Mouse (Mus musculus) brain, adult 10 weeks (tissue): ENCODE data around the gene Lmf1. TPM values are rescaled to one million over a fixed set of nuclear protein-coding genes. Genes with fewer than 3 reads are reported as not detected.

Source experiments
- polyA plus RNA-seq: library from polyadenylated mRNA; stranded (reverse); fragments of 350-450 nt; fragmentation: Illumina TruSeq; extraction: RNeasy Lipid Tissue Mini Kit (QIAGEN cat#74804); gene quantifications from one replicate; pipeline ENCODE4 v1.2.3, GENCODE M21; 2015; ENCODE audit warnings: low read depth, low replicate concordance

The Lmf1 gene
- polyA plus RNA-seq = 17.9 TPM

GRCm38 (mm10) chr17:25578920-25579319 lies at the start of gene Lmf1:
Gene Lmf1 (plus strand): TSS chr17:25579085.

DNA sequence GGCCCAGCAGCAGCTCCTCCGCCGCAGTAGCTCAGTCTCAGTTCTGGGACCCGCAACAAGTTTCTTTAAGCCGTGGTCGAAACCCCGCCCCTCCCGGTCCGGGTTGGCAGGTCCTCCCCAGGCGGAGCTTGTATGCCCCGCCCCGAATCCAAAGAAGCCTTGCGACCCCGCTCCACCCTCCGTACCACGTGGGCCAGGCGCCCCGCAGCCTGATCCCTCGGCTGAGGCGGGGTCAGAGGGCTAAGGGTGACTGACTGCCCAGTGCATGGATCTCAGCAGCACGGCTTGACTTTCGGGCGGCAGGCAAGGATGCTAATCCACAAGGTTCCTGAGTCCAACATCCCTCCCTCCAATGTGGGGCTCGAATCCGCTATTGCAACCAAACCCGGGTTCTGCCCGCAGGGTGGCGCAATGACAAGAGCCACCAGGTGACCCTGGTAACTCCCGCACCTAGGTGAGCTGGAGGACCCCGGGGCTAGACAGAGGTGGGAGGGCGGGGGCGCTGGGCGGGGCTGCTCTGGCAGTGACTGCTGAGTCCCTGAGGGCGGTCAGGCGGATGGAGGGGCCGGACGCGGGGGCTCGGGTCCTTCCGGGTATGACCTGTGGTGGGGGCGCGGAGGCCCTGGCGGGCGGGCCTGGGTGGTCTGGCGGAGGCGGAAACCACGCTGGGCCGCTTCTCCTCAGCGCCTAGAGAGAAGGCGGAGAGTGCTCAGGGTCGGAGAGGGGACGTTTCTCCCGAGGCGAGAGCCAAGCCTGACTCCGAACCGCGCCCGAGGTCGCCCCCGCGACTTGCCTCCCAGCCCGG lies 8.0 kb upstream of the Lmf1 start, which contains the start of gene Sox8:
TSS of gene Sox8 (minus strand) at position 39 of the 805 bp plus-strand sequence.

Other genes starting within 250 kb of the Lmf1 start
- not detected for gene Tpsab1, start 233.5 kb upstream of the Lmf1 start, polyA plus RNA-seq
- gene Tpsb2, start 212.8 kb upstream of the Lmf1 start, polyA plus RNA-seq = 0.45 TPM
- gene Tpsg1, start 209.8 kb upstream of the Lmf1 start, polyA plus RNA-seq = not detected
- 24.6 TPM for gene Cacna1h, start 145.3 kb upstream of the Lmf1 start, polyA plus RNA-seq
- 0.89 TPM for gene Tekt4, start 124.5 kb upstream of the Lmf1 start, polyA plus RNA-seq
- 0.22 TPM for gene Sstr5, start 81.8 kb upstream of the Lmf1 start, polyA plus RNA-seq
- gene Sox8, start 8.4 kb upstream of the Lmf1 start, polyA plus RNA-seq = 37.3 TPM
- gene Gng13, start 138.1 kb downstream of the Lmf1 start, polyA plus RNA-seq = 297 TPM
- 1.5 TPM for gene Chtf18, start 148.3 kb downstream of the Lmf1 start, polyA plus RNA-seq
- 78.9 TPM for gene Rpusd1, start 148.6 kb downstream of the Lmf1 start, polyA plus RNA-seq
- 0.33 TPM for gene Mslnl, start 157.0 kb downstream of the Lmf1 start, polyA plus RNA-seq
- 2.9 TPM for gene Msln, start 175.3 kb downstream of the Lmf1 start, polyA plus RNA-seq
- 32.3 TPM for gene Narfl, start 194.7 kb downstream of the Lmf1 start, polyA plus RNA-seq
- gene Haghl, start 206.6 kb downstream of the Lmf1 start, polyA plus RNA-seq = 139 TPM
- gene Ccdc78, start 207.5 kb downstream of the Lmf1 start, polyA plus RNA-seq = 0.62 TPM
- gene Fam173a, start 213.8 kb downstream of the Lmf1 start, polyA plus RNA-seq = 88.4 TPM
- gene AC134908.4, start 216.6 kb downstream of the Lmf1 start, polyA plus RNA-seq = 1.7 TPM
- 128 TPM for gene Metrn, start 218.1 kb downstream of the Lmf1 start, polyA plus RNA-seq
- gene Fbxl16, start 230.0 kb downstream of the Lmf1 start, polyA plus RNA-seq = 572 TPM
- 22.9 TPM for gene Wdr24, start 244.5 kb downstream of the Lmf1 start, polyA plus RNA-seq
- 42.7 TPM for gene Jmjd8, start 249.8 kb downstream of the Lmf1 start, polyA plus RNA-seq